Mouse (Mus musculus) urinary bladder, adult 18-20 months (tissue): ENCODE data around the gene Gbe1.

ENCODE experiments used
- DNase-seq, 2 experiments: peaks; one replicate each; pipeline ENCODE4 v3.0.0; 2022; ENCODE audit warnings: low spot score in 2 of 2, mixed read lengths in 2 of 2

Gbe1 gene

GRCm38 (mm10) chr16:70353058-70353457 lies 39.3 kb downstream of the Gbe1 start:
- DNase-seq = no peak

- no peak for DNase-seq
These were observed 44.6 kb downstream of the Gbe1 start for GRCm38 (mm10) chr16:70358326-70358725.

GRCm38 (mm10) chr16:70365229-70365628 lies 51.5 kb downstream of the Gbe1 start:
- no peak for DNase-seq

GRCm38 (mm10) chr16:70381045-70381444 lies 67.3 kb downstream of the Gbe1 start:
- DNase-seq = no peak

- no peak for DNase-seq
These were observed 71.7 kb downstream of the Gbe1 start for GRCm38 (mm10) chr16:70385494-70385893.

- DNase-seq = no peak
These were observed 73.6 kb downstream of the Gbe1 start for GRCm38 (mm10) chr16:70387385-70387784.

- DNase-seq = no peak
These were observed 81.5 kb downstream of the Gbe1 start for GRCm38 (mm10) chr16:70395276-70395675.

GRCm38 (mm10) chr16:70407780-70408179 lies 94.0 kb downstream of the Gbe1 start:
- DNase-seq = no peak

- no peak for DNase-seq
These were observed 107.3 kb downstream of the Gbe1 start for GRCm38 (mm10) chr16:70421077-70421476.

- no peak for DNase-seq
These were observed 135.8 kb downstream of the Gbe1 start for GRCm38 (mm10) chr16:70449520-70449919.

GRCm38 (mm10) chr16:70475583-70475982 lies 161.8 kb downstream of the Gbe1 start:
- DNase-seq = no peak

GRCm38 (mm10) chr16:70476161-70476560 lies 162.4 kb downstream of the Gbe1 start:
- DNase-seq = no peak

GRCm38 (mm10) chr16:70480494-70480893 lies 166.7 kb downstream of the Gbe1 start:
- DNase-seq = no peak

- no peak for DNase-seq
These were observed 192.7 kb downstream of the Gbe1 start for GRCm38 (mm10) chr16:70506457-70506856.

GRCm38 (mm10) chr16:70510938-70511337 lies 197.2 kb downstream of the Gbe1 start:
- no peak for DNase-seq

GRCm38 (mm10) chr16:70522861-70523260 lies 209.1 kb downstream of the Gbe1 start:
- DNase-seq = no peak

- DNase-seq = no peak
These were observed 209.8 kb downstream of the Gbe1 start for GRCm38 (mm10) chr16:70523566-70523965.

GRCm38 (mm10) chr16:70524273-70524672 lies 210.5 kb downstream of the Gbe1 start:
- DNase-seq = no peak

- DNase-seq = no peak
These were observed 213.5 kb downstream of the Gbe1 start for GRCm38 (mm10) chr16:70527224-70527623.

GRCm38 (mm10) chr16:70535224-70535623 lies 221.5 kb downstream of the Gbe1 start:
- DNase-seq = no peak

- DNase-seq = no peak
These were observed 237.1 kb downstream of the Gbe1 start for GRCm38 (mm10) chr16:70550835-70551234.

GRCm38 (mm10) chr16:70561635-70562348 lies 248.0 kb downstream of the Gbe1 start:
- DNase-seq = no peak

- DNase-seq = no peak
These were observed 248.8 kb downstream of the Gbe1 start for GRCm38 (mm10) chr16:70562574-70562973.

- no peak for DNase-seq
These were observed 249.7 kb downstream of the Gbe1 start for GRCm38 (mm10) chr16:70563456-70563855.
